Mouse (Mus musculus) kidney, postnatal 4 days (tissue): ENCODE data around the gene Tmtc2.

Experiments used
- DNase-seq, 2 experiments: peaks; one replicate each; pipeline ENCODE4 v3.0.0; 2021; ENCODE audit warnings: mixed read lengths in 2 of 2

The Tmtc2 gene

GRCm38 (mm10) chr10:105403931-105404330, 170.3 kb downstream of the Tmtc2 start:
- DNase-seq: no peak

- DNase-seq: no peak
These were observed 171.8 kb downstream of the Tmtc2 start for GRCm38 (mm10) chr10:105402481-105402779.

GRCm38 (mm10) chr10:105401754-105402480, 172.3 kb downstream of the Tmtc2 start:
- DNase-seq: no peak

- DNase-seq: no peak
These were observed 174.9 kb downstream of the Tmtc2 start for GRCm38 (mm10) chr10:105399316-105399715.

- no peak for DNase-seq
These were observed 190.2 kb downstream of the Tmtc2 start for GRCm38 (mm10) chr10:105384065-105384464.

GRCm38 (mm10) chr10:105381705-105382104, 192.5 kb downstream of the Tmtc2 start:
- no peak for DNase-seq

- DNase-seq: no peak
These were observed 193.0 kb downstream of the Tmtc2 start for GRCm38 (mm10) chr10:105381202-105381601.

GRCm38 (mm10) chr10:105380584-105380983, 193.7 kb downstream of the Tmtc2 start:
- DNase-seq: no peak

GRCm38 (mm10) chr10:105377711-105378110, 196.5 kb downstream of the Tmtc2 start:
- DNase-seq: no peak

GRCm38 (mm10) chr10:105373265-105373664, 201.0 kb downstream of the Tmtc2 start:
- peak; percentile 11 to 15 for DNase-seq

- no peak for DNase-seq
These were observed 206.0 kb downstream of the Tmtc2 start for GRCm38 (mm10) chr10:105368242-105368641.

GRCm38 (mm10) chr10:105364480-105364879, 209.8 kb downstream of the Tmtc2 start:
- no peak for DNase-seq

GRCm38 (mm10) chr10:105350301-105350700, 223.9 kb downstream of the Tmtc2 start:
- no peak for DNase-seq

- DNase-seq: no peak
These were observed 228.3 kb downstream of the Tmtc2 start for GRCm38 (mm10) chr10:105345920-105346319.

- no peak for DNase-seq
These were observed 241.4 kb downstream of the Tmtc2 start for GRCm38 (mm10) chr10:105332856-105333255.

GRCm38 (mm10) chr10:105330327-105330726, 243.9 kb downstream of the Tmtc2 start:
- DNase-seq: no peak

GRCm38 (mm10) chr10:105323646-105324192, 250.5 kb downstream of the Tmtc2 start:
- DNase-seq: no peak

- no peak for DNase-seq
These were observed 254.8 kb downstream of the Tmtc2 start for GRCm38 (mm10) chr10:105319299-105320057.

- DNase-seq: no peak
These were observed 255.4 kb downstream of the Tmtc2 start for GRCm38 (mm10) chr10:105318869-105319268.

- no peak for DNase-seq
These were observed 261.3 kb downstream of the Tmtc2 start for GRCm38 (mm10) chr10:105312986-105313385.

- no peak for DNase-seq
These were observed 276.7 kb downstream of the Tmtc2 start for GRCm38 (mm10) chr10:105297560-105297959.

GRCm38 (mm10) chr10:105292961-105293360, 281.3 kb downstream of the Tmtc2 start:
- DNase-seq: no peak

- DNase-seq: no peak
These were observed 285.8 kb downstream of the Tmtc2 start for GRCm38 (mm10) chr10:105288472-105288871.

- no peak for DNase-seq
These were observed 286.7 kb downstream of the Tmtc2 start for GRCm38 (mm10) chr10:105287575-105287974.
